Mouse (Mus musculus): ENCODE measurements at regions not wholly inside any gene's neighbourhood (a gene's known extent, or its start where the extent isn't known, plus 50 kb on each side); places are given as distances from the start of the nearest gene placed in this dataset.
A peak's percentile ranks its signal among the peaks of the same experiment; 100 is the strongest.

DNA sequence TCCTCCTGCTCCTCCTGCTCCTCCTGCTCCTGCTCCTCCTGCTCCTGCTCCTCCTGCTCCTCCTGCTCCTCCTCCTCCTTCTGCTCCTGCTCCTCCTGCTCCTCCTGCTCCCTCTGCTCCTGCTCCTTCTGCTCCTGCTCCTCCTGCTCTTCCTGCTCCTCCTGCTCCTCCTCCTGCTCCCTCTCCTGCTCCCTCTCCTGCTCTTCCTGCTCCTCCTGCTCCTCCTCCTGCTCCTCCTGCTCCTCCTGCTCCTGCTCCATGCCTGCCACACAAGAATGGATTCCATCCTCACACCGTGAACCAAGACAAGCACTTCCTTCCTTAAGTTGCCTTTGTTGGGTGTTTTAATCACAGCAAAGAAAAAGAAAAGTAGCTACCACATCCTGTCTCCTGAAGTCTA lies 144.4 kb upstream of the A230072I06Rik start:
- no peak for ATAC-seq
- WGBS, result 70% methylated on average over 1 of the region's 1 CpGs

DNA sequence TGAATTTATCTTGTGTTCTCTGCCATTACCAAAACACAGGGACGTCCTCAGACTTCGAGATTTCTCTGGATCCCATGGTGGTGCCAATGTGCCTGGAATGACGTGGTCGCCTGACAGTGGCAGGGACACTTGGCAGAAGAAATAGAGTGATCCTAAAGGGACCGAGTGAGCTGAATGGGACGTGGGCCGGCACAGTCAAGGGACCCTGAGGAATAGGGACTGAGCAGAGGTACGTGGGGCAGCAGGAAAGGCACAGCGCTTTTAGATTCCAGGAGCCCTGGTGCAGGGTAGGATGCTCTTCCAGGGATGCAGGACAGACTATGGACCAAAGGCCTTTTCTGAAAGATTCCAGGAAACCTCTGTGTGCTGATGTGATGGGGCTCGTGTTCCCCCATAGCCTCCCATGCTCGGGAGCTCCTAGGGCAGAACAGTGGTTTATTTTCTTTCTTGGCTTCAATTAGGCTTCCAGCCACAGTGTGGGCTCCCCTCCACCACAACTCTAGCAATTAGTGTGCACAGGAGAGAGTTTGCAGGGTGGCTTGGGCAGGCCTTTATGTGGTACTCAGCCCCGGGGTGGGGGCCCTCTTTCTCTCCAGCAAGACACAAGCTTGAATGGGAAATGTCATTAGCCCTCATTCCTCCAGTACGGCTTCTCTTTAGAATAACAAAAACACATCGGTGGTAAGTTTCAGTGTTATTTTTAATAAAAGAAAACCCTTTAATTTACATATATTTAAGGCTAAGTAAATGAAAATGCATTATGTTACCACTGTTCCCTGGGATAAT lies 143.0 kb upstream of the A230072I06Rik start:
- no peak overlapping the region for H3K4me3 ChIP-seq (ENCODE audit: low read depth, low read length)
- H3K9me3 ChIP-seq (ENCODE audit: low read length), result no peaks in the 10 kb centered on the region
- DNase-seq (peak; percentile 43), ATAC-seq (peak; percentile 81)
- no peaks in the 10 kb centered on the region for H3K36me3 ChIP-seq (ENCODE audit: insufficient read depth)
- peaks cover 12% of the 10 kb centered on the region for H3K27me3 ChIP-seq (ENCODE audit: insufficient read depth, low read length)
- H3K4me2 ChIP-seq (ENCODE audit: low read depth), result no peak overlapping the region
- H3K9ac ChIP-seq, result no peak overlapping the region
- 23% methylated on average over 14 of the region's 14 CpGs for WGBS
- peak overlapping the region; percentile 40 for H3K27ac ChIP-seq (ENCODE audit: low read depth, low read length)
- no peak for TF ChIP-seq CTCF (IDR thresholded peaks at IDR 0.05; ENCODE audit: low read depth)
- peaks cover 5% of the 10 kb centered on the region; the same call in 1 of the 2 replicates for H3K4me1 ChIP-seq (ENCODE audit: insufficient read depth)

More for the DNA sequence above, 144.4 kb upstream of the A230072I06Rik start:
- no peak for DNase-seq
- no peak overlapping the region for H3K4me3 ChIP-seq (ENCODE audit: low read depth, low read length)
- peaks cover 5% of the 10 kb centered on the region; the same call in 1 of the 2 replicates for H3K4me1 ChIP-seq (ENCODE audit: insufficient read depth)
- H3K36me3 ChIP-seq (ENCODE audit: insufficient read depth), result no peaks in the 10 kb centered on the region
- no peak overlapping the region for H3K9ac ChIP-seq
- H3K27me3 ChIP-seq (ENCODE audit: insufficient read depth, low read length), result peaks cover 12% of the 10 kb centered on the region
- H3K4me2 ChIP-seq (ENCODE audit: low read depth), result no peak overlapping the region
- no peak for TF ChIP-seq CTCF (IDR thresholded peaks at IDR 0.05; ENCODE audit: low read depth)
- no peak overlapping the region for H3K27ac ChIP-seq (ENCODE audit: low read depth, low read length)
- H3K9me3 ChIP-seq (ENCODE audit: low read length), result no peaks in the 10 kb centered on the region

DNA sequence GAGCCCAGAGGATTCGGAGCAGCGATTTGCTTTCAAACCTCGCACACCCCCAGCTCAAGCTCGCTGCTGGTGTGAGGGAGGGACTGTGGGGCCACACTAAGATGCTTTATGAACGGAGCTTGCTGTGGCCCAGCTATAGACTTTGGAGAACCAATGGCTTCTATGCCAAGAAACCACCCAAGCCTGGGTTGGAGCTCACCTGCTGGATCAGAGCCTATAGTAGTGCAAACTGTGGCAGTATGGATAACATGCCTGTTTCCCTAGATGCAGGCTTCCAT lies 142.5 kb upstream of the A230072I06Rik start:
- TF ChIP-seq CTCF (IDR thresholded peaks at IDR 0.05; ENCODE audit: low read depth), result no peak
- Histone ChIP-seq H3K9me3 (ENCODE audit: low read length) (no peaks in the 10 kb centered on the region), H3K4me1 (ENCODE audit: insufficient read depth) (peaks cover 5% of the 10 kb centered on the region; the same call in 1 of the 2 replicates), H3K4me2 (ENCODE audit: low read depth) (no peak overlapping the region), H3K9ac (no peak overlapping the region), H3K27ac (ENCODE audit: low read depth, low read length) (no peak overlapping the region), H3K4me3 (ENCODE audit: low read depth, low read length) (no peak overlapping the region), H3K36me3 (ENCODE audit: insufficient read depth) (no peaks in the 10 kb centered on the region), H3K27me3 (ENCODE audit: insufficient read depth, low read length) (peaks cover 12% of the 10 kb centered on the region)
- DNase-seq (no peak), ATAC-seq (peak; percentile 68)
- WGBS, result 12% methylated on average over 5 of the region's 5 CpGs

DNA sequence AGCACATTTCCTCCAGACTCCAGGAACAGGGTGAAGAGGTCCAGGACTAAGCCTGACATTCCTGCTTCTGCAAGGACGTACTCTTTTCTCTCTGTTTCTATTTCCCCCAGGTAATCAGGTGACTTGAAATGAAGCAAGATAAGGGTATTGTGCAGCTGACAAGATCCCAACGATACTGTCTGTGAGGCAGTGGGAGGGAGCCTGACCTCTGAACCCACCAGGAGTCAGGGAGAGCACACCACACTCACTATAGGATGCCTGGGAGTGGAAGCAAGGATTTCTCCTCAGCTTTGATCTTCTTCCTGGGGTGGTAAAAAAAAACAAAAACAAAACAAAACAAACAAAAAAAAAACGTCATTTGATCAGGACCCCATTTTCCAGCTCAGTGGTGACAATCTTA lies 141.1 kb upstream of the A230072I06Rik start:
- no peak overlapping the region for H3K9ac ChIP-seq

DNA sequence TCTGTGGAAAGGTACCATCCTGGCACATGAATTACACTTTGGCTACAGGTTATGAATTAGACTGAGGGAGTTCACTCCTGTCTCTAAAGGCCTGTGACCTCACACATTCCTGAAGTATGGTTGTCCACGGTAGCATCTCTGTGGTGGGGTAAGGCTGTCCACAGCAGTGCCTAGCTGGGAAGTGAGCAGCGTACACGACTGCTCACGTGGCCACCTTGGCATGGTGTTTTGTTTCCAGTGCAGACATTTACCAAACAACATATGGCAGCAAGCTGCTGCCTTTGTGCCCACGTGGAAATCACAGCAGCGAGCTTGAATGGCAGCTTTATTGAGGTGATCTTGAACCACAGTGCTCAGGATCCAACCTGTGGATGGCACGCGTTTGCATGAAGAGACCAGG lies 140.7 kb upstream of the A230072I06Rik start:
- 30% methylated on average over 8 of the region's 8 CpGs for WGBS
- no peak overlapping the region for H3K4me2 ChIP-seq (ENCODE audit: low read depth)
- H3K4me1 ChIP-seq (ENCODE audit: insufficient read depth), result peaks cover 5% of the 10 kb centered on the region; the same call in 1 of the 2 replicates
- no peaks in the 10 kb centered on the region for H3K36me3 ChIP-seq (ENCODE audit: insufficient read depth)
- peaks cover 12% of the 10 kb centered on the region for H3K27me3 ChIP-seq (ENCODE audit: insufficient read depth, low read length)
- DNase-seq (peak; percentile 56), ATAC-seq (no peak)
- H3K4me3 ChIP-seq (ENCODE audit: low read depth, low read length), result no peak overlapping the region
- no peaks in the 10 kb centered on the region for H3K9me3 ChIP-seq (ENCODE audit: low read length)
- TF ChIP-seq CTCF (IDR thresholded peaks at IDR 0.05; ENCODE audit: low read depth), result no peak
- H3K27ac ChIP-seq (ENCODE audit: low read depth, low read length), result no peak overlapping the region
- H3K9ac ChIP-seq, result no peak overlapping the region

More for the DNA sequence above, 141.1 kb upstream of the A230072I06Rik start:
- Histone ChIP-seq H3K4me2 (ENCODE audit: low read depth) (no peak overlapping the region), H3K36me3 (ENCODE audit: insufficient read depth) (no peaks in the 10 kb centered on the region), H3K27me3 (ENCODE audit: insufficient read depth, low read length) (peaks cover 12% of the 10 kb centered on the region), H3K27ac (ENCODE audit: low read depth, low read length) (no peak overlapping the region), H3K4me3 (ENCODE audit: low read depth, low read length) (no peak overlapping the region), H3K9me3 (ENCODE audit: low read length) (no peaks in the 10 kb centered on the region), H3K4me1 (ENCODE audit: insufficient read depth) (peaks cover 5% of the 10 kb centered on the region; the same call in 1 of the 2 replicates)
- ATAC-seq (no peak), DNase-seq (no peak)
- WGBS, result 32% methylated on average over 3 of the region's 3 CpGs
- TF ChIP-seq CTCF (IDR thresholded peaks at IDR 0.05; ENCODE audit: low read depth), result no peak

DNA sequence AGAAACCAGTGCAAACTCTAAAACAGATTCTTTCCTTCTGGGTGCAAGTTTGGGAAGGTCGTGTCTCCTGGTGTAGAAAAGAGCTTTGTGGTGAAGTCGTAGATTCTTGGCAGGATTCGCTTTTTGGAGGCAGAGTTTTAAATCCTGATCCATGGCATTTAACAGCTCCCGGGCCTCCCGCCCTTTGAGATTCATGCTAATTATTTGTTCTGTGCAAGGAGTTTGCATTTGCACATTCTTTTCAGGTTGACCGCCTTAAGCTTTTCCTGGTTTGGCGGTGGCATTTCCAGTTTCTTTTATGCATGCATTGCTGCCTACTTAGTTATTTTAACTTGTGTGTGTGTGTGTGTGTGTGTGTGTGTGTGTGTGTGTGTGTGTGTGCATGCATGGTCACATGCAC lies 126.9 kb upstream of the A230072I06Rik start:
- DNase-seq (no peak), ATAC-seq (no peak)
- Histone ChIP-seq H3K36me3 (ENCODE audit: insufficient read depth) (no peaks in the 10 kb centered on the region), H3K9ac (no peak overlapping the region), H3K4me2 (ENCODE audit: low read depth) (no peak overlapping the region), H3K9me3 (ENCODE audit: low read length) (no peaks in the 10 kb centered on the region), H3K27ac (ENCODE audit: low read depth, low read length) (no peak overlapping the region), H3K4me1 (ENCODE audit: insufficient read depth) (no peaks in the 10 kb centered on the region; the same call in 1 of the 2 replicates), H3K4me3 (ENCODE audit: low read depth, low read length) (no peak overlapping the region), H3K27me3 (ENCODE audit: insufficient read depth, low read length) (0 out of 2 replicates have a peak, but pooled peaks cover 6% of the 10 kb centered on the region)
- 16% methylated on average over 7 of the region's 7 CpGs for WGBS
- no peak for TF ChIP-seq CTCF (IDR thresholded peaks at IDR 0.05; ENCODE audit: low read depth)

DNA sequence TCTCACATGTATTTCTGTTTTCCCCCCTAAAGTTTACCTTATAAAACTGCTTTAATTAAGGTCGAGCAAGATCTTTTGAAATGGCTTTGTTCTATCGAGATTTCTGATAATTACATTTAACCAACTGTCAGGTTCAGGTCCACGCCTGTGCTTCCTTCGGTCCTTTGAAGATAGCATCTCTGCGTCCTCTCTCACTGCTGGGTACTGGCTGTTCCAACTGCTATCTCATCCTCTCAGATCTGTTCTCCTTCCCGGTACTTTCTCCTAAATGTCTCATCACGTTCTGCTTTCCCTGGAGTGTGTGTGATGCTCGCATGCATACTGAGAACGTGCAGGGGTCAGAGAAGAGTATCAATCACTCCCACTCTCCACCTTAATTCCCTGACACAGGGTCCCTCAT lies 125.8 kb upstream of the A230072I06Rik start:
- no peak for ATAC-seq
- H3K9ac ChIP-seq, result no peak overlapping the region

More for the DNA sequence above, 125.8 kb upstream of the A230072I06Rik start:
- TF ChIP-seq CTCF (IDR thresholded peaks at IDR 0.05; ENCODE audit: low read depth), result no peak
- Histone ChIP-seq H3K27me3 (ENCODE audit: insufficient read depth, low read length) (0 out of 2 replicates have a peak, but pooled peaks cover 6% of the 10 kb centered on the region), H3K27ac (ENCODE audit: low read depth, low read length) (no peak overlapping the region), H3K36me3 (ENCODE audit: insufficient read depth) (no peaks in the 10 kb centered on the region), H3K9me3 (ENCODE audit: low read length) (no peaks in the 10 kb centered on the region), H3K4me3 (ENCODE audit: low read depth, low read length) (no peak overlapping the region), H3K4me1 (ENCODE audit: insufficient read depth) (no peaks in the 10 kb centered on the region; the same call in 1 of the 2 replicates), H3K4me2 (ENCODE audit: low read depth) (no peak overlapping the region)
- DNase-seq, result no peak
- 78% methylated on average over 9 of the region's 9 CpGs for WGBS
